Mouse (Mus musculus): ENCODE results near the gene Pln. TPM values are rescaled to one million over a fixed set of nuclear protein-coding genes. Genes with fewer than 3 reads are reported as not detected.

Pln gene
- polyA plus RNA-seq, 1 experiment from 2014 or later = 2.1 TPM

DNA sequence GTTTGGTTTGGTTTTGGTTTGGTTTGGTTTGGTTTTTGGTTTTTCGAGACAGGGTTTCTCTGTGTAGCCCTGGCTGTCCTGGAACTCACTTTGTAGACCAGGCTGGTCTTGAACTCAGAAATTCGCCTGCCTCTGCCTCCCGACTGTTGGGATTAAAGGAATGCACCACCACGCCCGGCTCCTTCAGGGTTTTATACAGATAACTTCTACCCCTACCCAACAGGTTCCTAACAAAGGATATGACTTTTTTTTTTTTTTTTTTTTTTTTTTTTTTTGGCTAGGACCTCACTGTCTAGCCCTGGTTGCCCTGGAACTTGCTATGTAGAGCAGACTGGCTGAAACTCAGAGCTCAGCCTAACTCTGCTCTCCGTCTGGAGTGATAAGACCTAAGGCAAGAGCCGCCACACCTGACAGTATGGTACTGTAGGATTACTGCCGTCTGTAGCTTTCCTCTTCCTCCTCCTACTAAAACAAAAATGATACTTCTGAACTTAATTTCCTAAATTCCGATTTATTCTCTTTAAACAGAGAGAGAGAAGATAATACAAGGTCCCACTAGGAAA lies 4.8 kb downstream of the Pln start:
- Histone ChIP-seq H3K4me1 (no peaks in the 10 kb centered on the region), H3K36me3 (no peaks in the 10 kb centered on the region), H3K27me3 (no peaks in the 10 kb centered on the region), H3K4me3 (no peak overlapping the region), H3K9ac (no peak overlapping the region), H3K4me2 (replicated peaks) (no peak overlapping the region), H3K9me3 (no peaks in the 10 kb centered on the region), H3K27ac (no peak overlapping the region)
- WGBS = 87% methylated on average over 9 of the region's 9 CpGs
- no peak for ATAC-seq (ENCODE audit: insufficient number of reproducible peaks, insufficient read depth, low FRiP score, low TSS enrichment)

GRCm38 (mm10) chr10:53343384-53343783 lies 5.9 kb downstream of the Pln start:
- H3K27me3 ChIP-seq = no peaks in the 10 kb centered on the region
- no peaks in the 10 kb centered on the region for H3K9me3 ChIP-seq
- WGBS = 86% methylated on average over 6 of the region's 6 CpGs
- no peaks in the 10 kb centered on the region for H3K36me3 ChIP-seq
- H3K27ac ChIP-seq = no peak overlapping the region
- H3K4me1 ChIP-seq = no peaks in the 10 kb centered on the region
- no peak overlapping the region for H3K9ac ChIP-seq
- no peak overlapping the region for H3K4me3 ChIP-seq
- no peak overlapping the region for H3K4me2 ChIP-seq (replicated peaks)
- ATAC-seq (ENCODE audit: insufficient number of reproducible peaks, insufficient read depth, low FRiP score, low TSS enrichment) = no peak

GRCm38 (mm10) chr10:53343865-53344264 lies 6.4 kb downstream of the Pln start:
- 80% methylated on average over 10 of the region's 10 CpGs for WGBS

GRCm38 (mm10) chr10:53345508-53345907 lies 8.0 kb downstream of the Pln start:
- H3K36me3 ChIP-seq = no peaks in the 10 kb centered on the region
- no peak overlapping the region for H3K4me3 ChIP-seq
- WGBS = 90% methylated on average over 4 of the region's 4 CpGs
- no peak overlapping the region for H3K9ac ChIP-seq
- no peak overlapping the region for H3K27ac ChIP-seq
- no peak for ATAC-seq (ENCODE audit: insufficient number of reproducible peaks, insufficient read depth, low FRiP score, low TSS enrichment)
- no peaks in the 10 kb centered on the region for H3K9me3 ChIP-seq
- no peaks in the 10 kb centered on the region for H3K27me3 ChIP-seq
- no peak overlapping the region for H3K4me2 ChIP-seq (replicated peaks)
- no peaks in the 10 kb centered on the region for H3K4me1 ChIP-seq

More at GRCm38 (mm10) chr10:53343865-53344264, 6.4 kb downstream of the Pln start:
- Histone ChIP-seq H3K27ac (no peak overlapping the region), H3K9me3 (no peaks in the 10 kb centered on the region), H3K36me3 (no peaks in the 10 kb centered on the region), H3K27me3 (no peaks in the 10 kb centered on the region), H3K4me1 (no peaks in the 10 kb centered on the region), H3K4me2 (replicated peaks) (no peak overlapping the region), H3K4me3 (no peak overlapping the region), H3K9ac (no peak overlapping the region)
- ATAC-seq (ENCODE audit: insufficient number of reproducible peaks, insufficient read depth, low FRiP score, low TSS enrichment) = no peak

GRCm38 (mm10) chr10:53346506-53346905 lies 9.0 kb downstream of the Pln start:
- Histone ChIP-seq H3K36me3 (no peaks in the 10 kb centered on the region), H3K27ac (no peak overlapping the region), H3K4me2 (replicated peaks) (no peak overlapping the region), H3K4me1 (no peaks in the 10 kb centered on the region), H3K9me3 (no peaks in the 10 kb centered on the region), H3K27me3 (no peaks in the 10 kb centered on the region), H3K9ac (no peak overlapping the region), H3K4me3 (no peak overlapping the region)
- WGBS = 54% methylated on average over 3 of the region's 3 CpGs
- ATAC-seq (ENCODE audit: insufficient number of reproducible peaks, insufficient read depth, low FRiP score, low TSS enrichment) = no peak

DNA sequence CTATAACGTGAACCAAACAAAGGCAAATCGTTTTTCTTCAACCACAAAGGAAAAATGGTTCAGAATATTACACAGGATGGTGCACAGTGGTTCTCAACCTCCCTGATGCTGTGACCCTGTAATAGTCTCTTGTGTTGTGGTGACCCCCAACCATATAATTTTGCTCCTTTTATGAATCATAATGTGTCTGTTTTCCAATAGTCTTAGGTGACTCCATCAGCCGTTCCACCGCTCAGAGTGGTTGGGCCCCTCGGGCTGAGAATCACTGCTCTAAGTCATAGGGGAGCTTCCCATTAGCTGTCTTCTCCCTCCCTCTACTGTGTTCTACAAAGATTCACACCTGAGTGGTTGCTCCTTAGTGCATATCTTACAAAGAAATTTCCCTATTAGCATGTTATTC lies 9.4 kb downstream of the Pln start:
- no peak for ATAC-seq (ENCODE audit: insufficient number of reproducible peaks, insufficient read depth, low FRiP score, low TSS enrichment)
- no peak overlapping the region for H3K9ac ChIP-seq
- H3K4me3 ChIP-seq = no peak overlapping the region
- 89% methylated on average over 5 of the region's 5 CpGs for WGBS
- H3K9me3 ChIP-seq = no peaks in the 10 kb centered on the region
- no peaks in the 10 kb centered on the region for H3K27me3 ChIP-seq
- H3K27ac ChIP-seq = no peak overlapping the region
- H3K36me3 ChIP-seq = no peaks in the 10 kb centered on the region
- H3K4me2 ChIP-seq (replicated peaks) = no peak overlapping the region
- H3K4me1 ChIP-seq = no peaks in the 10 kb centered on the region

DNA sequence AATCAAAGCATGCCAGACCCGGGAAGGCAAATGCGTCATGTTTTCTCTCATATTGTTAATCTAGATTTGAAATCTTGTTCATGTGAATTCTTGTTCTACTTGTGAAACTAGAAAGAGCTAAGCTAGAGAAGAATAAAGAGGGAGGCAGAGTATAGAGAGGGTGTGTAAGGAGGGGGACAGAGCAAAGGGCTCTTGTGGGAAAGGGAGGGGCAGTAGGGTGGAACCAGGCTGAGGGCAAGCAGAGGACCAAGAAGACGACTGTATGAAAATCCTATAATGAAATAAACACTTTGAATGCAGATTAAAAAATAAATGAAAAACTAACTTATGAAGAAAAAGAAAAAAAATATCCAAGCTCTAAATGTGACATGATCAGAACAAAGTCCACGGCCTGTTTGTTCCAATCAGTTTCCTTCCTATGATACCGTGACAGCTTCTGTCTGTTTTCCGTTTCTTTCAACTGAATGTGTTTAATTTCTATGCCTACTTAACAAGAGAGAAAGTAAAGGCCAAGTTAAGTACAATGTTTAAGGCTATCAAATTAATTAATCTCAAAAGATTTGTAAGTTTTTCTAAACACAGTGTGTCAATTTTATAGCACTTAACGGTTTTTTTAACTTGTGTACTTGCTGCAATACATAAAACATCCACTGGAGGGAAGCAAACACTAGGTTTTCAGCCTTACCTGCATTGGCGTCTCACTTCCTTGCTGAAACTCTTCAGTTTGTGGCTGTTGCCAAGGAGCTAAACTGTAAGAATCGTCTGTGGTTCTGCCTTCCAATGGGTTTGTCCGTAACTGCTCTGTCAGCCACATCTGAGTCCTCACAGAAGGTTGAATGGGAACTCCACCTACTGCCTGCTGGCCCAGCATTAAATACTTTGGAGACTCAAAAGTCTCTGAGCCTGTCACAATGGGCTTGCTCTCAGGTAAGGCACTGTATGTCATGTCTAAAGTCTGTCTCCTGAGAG lies 10.6 kb downstream of the Pln start:
- H3K9me3 ChIP-seq = no peaks in the 10 kb centered on the region
- 62% methylated on average over 10 of the region's 10 CpGs for WGBS
- no peak overlapping the region for H3K4me2 ChIP-seq (replicated peaks)
- ATAC-seq (ENCODE audit: insufficient number of reproducible peaks, insufficient read depth, low FRiP score, low TSS enrichment) = no peak
- H3K4me1 ChIP-seq = no peaks in the 10 kb centered on the region
- no peaks in the 10 kb centered on the region for H3K36me3 ChIP-seq
- H3K9ac ChIP-seq = no peak overlapping the region
- no peak overlapping the region for H3K4me3 ChIP-seq
- no peaks in the 10 kb centered on the region for H3K27me3 ChIP-seq
- no peak overlapping the region for H3K27ac ChIP-seq

- no peaks in the 10 kb centered on the region for H3K9me3 ChIP-seq
- H3K4me2 ChIP-seq (replicated peaks) = no peak overlapping the region
- no peak overlapping the region for H3K9ac ChIP-seq
- no peaks in the 10 kb centered on the region for H3K36me3 ChIP-seq
- H3K4me3 ChIP-seq = no peak overlapping the region
- H3K27me3 ChIP-seq = no peaks in the 10 kb centered on the region
- H3K4me1 ChIP-seq = no peaks in the 10 kb centered on the region
- no peak overlapping the region for H3K27ac ChIP-seq
- 90% methylated on average over 1 of the region's 1 CpGs for WGBS
- ATAC-seq (ENCODE audit: insufficient number of reproducible peaks, insufficient read depth, low FRiP score, low TSS enrichment) = no peak
Observed at GRCm38 (mm10) chr10:53349254-53349653, 11.8 kb downstream of the Pln start.

DNA sequence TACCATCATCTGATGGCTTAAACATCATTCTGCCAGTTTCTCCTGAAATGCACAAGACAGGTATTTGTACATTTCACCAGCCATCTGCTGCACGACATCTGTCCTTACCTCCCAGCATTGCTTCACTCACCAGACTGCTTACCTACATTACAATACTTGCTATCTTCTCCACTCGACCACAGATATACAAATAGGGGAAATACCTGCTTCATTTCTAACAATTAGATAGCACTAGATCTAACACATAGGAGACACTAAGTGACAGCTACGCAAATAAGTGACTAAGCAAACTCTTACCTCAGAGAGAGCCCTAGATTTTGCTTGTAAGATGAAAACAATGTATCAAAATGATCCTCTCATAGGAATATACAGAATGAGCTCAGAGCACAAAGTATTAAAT lies 16.2 kb downstream of the Pln start:
- ATAC-seq (ENCODE audit: insufficient number of reproducible peaks, insufficient read depth, low FRiP score, low TSS enrichment) = no peak
- peaks cover 14% of the 10 kb centered on the region for H3K36me3 ChIP-seq
- no peaks in the 10 kb centered on the region for H3K9me3 ChIP-seq
- no peak overlapping the region for H3K4me2 ChIP-seq (replicated peaks)
- H3K4me3 ChIP-seq = no peak overlapping the region
- WGBS = 81% methylated on average over 3 of the region's 3 CpGs
- H3K27me3 ChIP-seq = no peaks in the 10 kb centered on the region
- no peaks in the 10 kb centered on the region for H3K4me1 ChIP-seq
- no peak overlapping the region for H3K9ac ChIP-seq
- H3K27ac ChIP-seq = no peak overlapping the region

DNA sequence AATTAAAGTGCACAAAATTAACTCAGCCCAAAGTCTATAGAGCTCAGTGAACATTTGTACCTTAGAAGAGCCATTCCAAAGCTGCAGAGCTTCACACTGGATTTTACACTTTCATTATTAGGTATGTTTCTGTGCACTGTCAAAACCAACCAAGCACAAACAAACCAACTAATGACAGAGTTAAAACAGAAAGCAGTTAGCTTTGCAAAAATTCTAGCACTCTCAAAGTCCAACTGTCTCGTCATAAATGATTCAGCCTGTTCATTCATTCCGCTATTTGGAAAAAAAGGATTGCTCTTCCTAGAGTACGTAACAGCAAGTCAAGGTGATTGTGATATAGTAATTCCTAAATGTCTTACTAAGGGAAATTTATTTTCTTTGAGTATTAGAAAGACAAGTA lies 21.5 kb downstream of the Pln start:
- no peaks in the 10 kb centered on the region for H3K4me1 ChIP-seq
- no peak overlapping the region for H3K27ac ChIP-seq
- no peak overlapping the region for H3K4me2 ChIP-seq (replicated peaks)
- no peak for ATAC-seq (ENCODE audit: insufficient number of reproducible peaks, insufficient read depth, low FRiP score, low TSS enrichment)
- no peaks in the 10 kb centered on the region for H3K9me3 ChIP-seq
- H3K9ac ChIP-seq = no peak overlapping the region
- H3K36me3 ChIP-seq = peaks cover 14% of the 10 kb centered on the region
- no peak overlapping the region for H3K4me3 ChIP-seq
- H3K27me3 ChIP-seq = no peaks in the 10 kb centered on the region
- 89% methylated on average over 3 of the region's 3 CpGs for WGBS

DNA sequence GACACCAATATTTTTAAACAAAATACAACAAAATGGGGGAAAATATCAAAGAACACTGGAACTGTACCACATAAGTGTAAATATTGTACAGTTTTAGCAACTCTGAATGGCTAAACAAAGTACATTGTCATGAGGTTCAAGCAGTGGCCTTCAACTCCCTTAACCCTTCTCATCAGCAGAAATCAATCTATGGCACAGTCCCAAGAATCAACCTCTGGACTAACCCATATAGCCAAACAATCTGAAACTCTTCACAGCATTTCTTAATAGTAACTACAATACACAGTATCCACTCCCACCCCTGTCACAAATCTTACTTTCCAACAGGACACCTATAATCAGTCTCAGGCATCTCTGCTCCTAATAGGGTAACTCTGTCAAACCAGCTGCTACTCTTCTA lies 26.8 kb downstream of the Pln start:
- Histone ChIP-seq H3K4me2 (replicated peaks) (no peak overlapping the region), H3K9me3 (no peaks in the 10 kb centered on the region), H3K27me3 (no peaks in the 10 kb centered on the region), H3K4me1 (no peaks in the 10 kb centered on the region), H3K36me3 (no peaks in the 10 kb centered on the region), H3K27ac (no peak overlapping the region), H3K4me3 (no peak overlapping the region), H3K9ac (no peak overlapping the region)
- no peak for ATAC-seq (ENCODE audit: insufficient number of reproducible peaks, insufficient read depth, low FRiP score, low TSS enrichment)

DNA sequence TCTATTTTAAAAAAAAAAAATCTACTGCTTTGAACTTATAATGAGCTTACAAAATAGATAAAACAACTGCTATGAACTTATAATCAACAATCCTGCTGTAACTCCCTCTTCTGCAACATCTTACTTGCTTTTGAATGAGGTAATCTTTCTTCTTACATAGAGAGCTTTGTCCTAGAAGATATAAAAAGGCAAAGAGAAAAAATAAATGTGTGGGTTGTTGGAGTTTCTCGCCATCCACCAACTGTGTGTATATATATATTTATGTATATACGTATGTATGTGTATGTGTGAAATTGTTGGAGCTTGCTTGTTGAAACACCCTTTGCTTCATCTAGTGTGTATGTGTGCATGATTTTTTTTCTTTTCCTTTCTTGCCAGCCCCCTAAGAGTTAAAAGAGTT lies 29.8 kb downstream of the Pln start:
- WGBS = 98% methylated on average over 2 of the region's 2 CpGs
- Histone ChIP-seq H3K9ac (no peak overlapping the region), H3K4me1 (no peaks in the 10 kb centered on the region), H3K27me3 (no peaks in the 10 kb centered on the region), H3K36me3 (0 out of 2 replicates have a peak, but pooled peaks cover 9% of the 10 kb centered on the region), H3K4me2 (replicated peaks) (no peak overlapping the region), H3K27ac (no peak overlapping the region), H3K4me3 (no peak overlapping the region), H3K9me3 (0 out of 2 replicates have a peak, but pooled peaks cover 3% of the 10 kb centered on the region)
- ATAC-seq (ENCODE audit: insufficient number of reproducible peaks, insufficient read depth, low FRiP score, low TSS enrichment) = no peak
